Mouse (Mus musculus): ENCODE measurements at regions not wholly inside any gene's neighbourhood (a gene's known extent, or its start where the extent isn't known, plus 50 kb on each side); places are given as distances from the start of the nearest gene placed in this dataset.

GRCm38 (mm10) chr14:29787796-29788195 lies 66.1 kb upstream of the Cacna2d3 start:
- no peak for TF ChIP-seq CTCF (conservative IDR thresholded peaks at IDR 0.05; ENCODE audit: insufficient read depth, insufficient read length, low read depth, low read length)
- TF ChIP-seq POLR2A (IDR thresholded peaks at IDR 0.05; ENCODE audit: low read depth, low read length) = no peak
